Mouse (Mus musculus) CH12.LX (cell line): Measurements from ENCODE around the gene Brd3. TPM values are rescaled to one million over a fixed set of nuclear protein-coding genes. Genes with fewer than 3 reads are reported as not detected.

Experiments
- DNase-seq: peaks from one replicate; pipeline ENCODE4 v3.0.0-alpha.2; 2013; ENCODE audit errors: extremely low read depth
- H3K27ac ChIP-seq: 2 replicates; pipeline ENCODE4 v1.5.1; 2012; ENCODE audit warnings: low read depth, mild to moderate bottlenecking, control low read depth, moderate library complexity; ENCODE audit not compliant: insufficient read depth
- H3K27me3 ChIP-seq: replicated peaks from 2 replicates; pipeline ENCODE3; 2012; ENCODE audit warnings: inconsistent platforms
- H3K36me3 ChIP-seq, 2 experiments: replicated peaks in 1 of 2; 2 replicates each; pipeline versions ENCODE3 to v1.6.1; 2012; ENCODE audit warnings: inconsistent platforms in 1 of 2, low read length in 1 of 2, mild to moderate bottlenecking in 1 of 2, mixed read lengths in 1 of 2, moderate library complexity in 1 of 2; ENCODE audit not compliant: control insufficient read depth in 1 of 2, insufficient read depth in 1 of 2
- H3K4me1 ChIP-seq, 2 experiments: 2 replicates each; pipeline ENCODE4 v1.6.1; 2012; ENCODE audit warnings: inconsistent platforms in 1 of 2, moderate library complexity in 1 of 2; ENCODE audit not compliant: insufficient read depth in 2 of 2, control insufficient read depth in 1 of 2
- H3K4me2 ChIP-seq: 2 replicates; pipeline ENCODE4 v1.6.1; 2012; ENCODE audit warnings: low read depth, mild to moderate bottlenecking, control low read depth; ENCODE audit not compliant: poor library complexity, insufficient read depth, severe bottlenecking
- H3K4me3 ChIP-seq, 3 experiments: fragments of 150-350 bp in 1 of 3; sonication (generic) in 1 of 3; replicated peaks in 1 of 3; 2 replicates each; pipeline versions ENCODE3 to v1.5.1; 2011 to 2012; ENCODE audit warnings: low read depth in 2 of 3, low read length in 2 of 3, mild to moderate bottlenecking in 2 of 3, moderate library complexity in 2 of 3, control low read depth in 1 of 3, improper control_type of control experiment in 1 of 3, inconsistent platforms in 1 of 3, mixed read lengths in 1 of 3; ENCODE audit not compliant: poor library complexity in 1 of 3
- H3K79me2 ChIP-seq: replicated peaks from 2 replicates; pipeline ENCODE4 v1.6.1; 2012; ENCODE audit warnings: mild to moderate bottlenecking, moderate library complexity; ENCODE audit not compliant: control insufficient read depth, poor library complexity, insufficient read depth, severe bottlenecking; ENCODE audit errors: extremely low read depth
- H3K9ac ChIP-seq: 2 replicates; pipeline ENCODE4 v1.6.1; 2012; ENCODE audit warnings: low read depth, mild to moderate bottlenecking, control low read depth, moderate library complexity; ENCODE audit not compliant: insufficient read depth
- H3K9me3 ChIP-seq: replicated peaks from 2 replicates; pipeline ENCODE3; 2012; ENCODE audit warnings: low read length, inconsistent platforms, mixed read lengths
- BHLHE40 ChIP-seq: IDR thresholded peaks from 2 replicates; pipeline ENCODE4 v1.6.1; 2011; ENCODE audit warnings: mild to moderate bottlenecking, low read depth, low read length, improper control_type of control experiment
- CHD1 ChIP-seq: IDR thresholded peaks from 2 replicates; pipeline ENCODE4 v1.6.1; 2012; ENCODE audit warnings: low read depth, low read length, improper control_type of control experiment, inconsistent platforms
- CHD2 ChIP-seq: IDR thresholded peaks from 2 replicates; pipeline ENCODE4 v1.6.1; 2011; ENCODE audit warnings: low read length, improper control_type of control experiment
- E2F4 ChIP-seq: IDR thresholded peaks from 2 replicates; pipeline ENCODE4 v1.6.1; 2011; ENCODE audit warnings: low read depth, low read length, improper control_type of control experiment; ENCODE audit not compliant: insufficient replicate concordance
- EP300 ChIP-seq: IDR thresholded peaks from 2 replicates; pipeline ENCODE4 v1.6.1; 2011; ENCODE audit warnings: low read length, improper control_type of control experiment
- HCFC1 ChIP-seq: IDR thresholded peaks from 2 replicates; pipeline ENCODE4 v1.6.1; 2012; ENCODE audit warnings: low read depth, mild to moderate bottlenecking, inconsistent platforms, low read length, improper control_type of control experiment
- JUN ChIP-seq: IDR thresholded peaks from 2 replicates; pipeline ENCODE4 v1.6.1; 2011; ENCODE audit warnings: low read depth, mild to moderate bottlenecking, low read length, improper control_type of control experiment, moderate library complexity; ENCODE audit not compliant: insufficient read depth
- KAT2A ChIP-seq: IDR thresholded peaks from 2 replicates; pipeline ENCODE4 v1.6.1; 2012; ENCODE audit warnings: low read length, improper control_type of control experiment, inconsistent platforms; ENCODE audit not compliant: insufficient replicate concordance
- MAFK ChIP-seq: IDR thresholded peaks from 2 replicates; pipeline ENCODE4 v1.6.1; 2011; ENCODE audit warnings: low read length, improper control_type of control experiment; ENCODE audit not compliant: insufficient replicate concordance
- MAX ChIP-seq: IDR thresholded peaks from 2 replicates; pipeline ENCODE4 v1.6.1; 2011; ENCODE audit warnings: low read length, improper control_type of control experiment
- MAZ ChIP-seq: IDR thresholded peaks from 2 replicates; pipeline ENCODE4 v1.6.1; 2012; ENCODE audit warnings: low read depth, mild to moderate bottlenecking, inconsistent platforms, low read length, improper control_type of control experiment, moderate library complexity
- MXI1 ChIP-seq: IDR thresholded peaks from 2 replicates; pipeline ENCODE4 v1.6.1; 2011; ENCODE audit warnings: mild to moderate bottlenecking, low read depth, low read length, improper control_type of control experiment
- NELFE ChIP-seq: IDR thresholded peaks from 2 replicates; pipeline ENCODE4 v1.6.1; 2011; ENCODE audit warnings: low read depth, low read length, improper control_type of control experiment
- POLR2AphosphoS2 ChIP-seq: IDR thresholded peaks from 2 replicates; pipeline ENCODE4 v1.6.1; 2011; ENCODE audit warnings: low read depth, low read length, improper control_type of control experiment
- RAD21 ChIP-seq: IDR thresholded peaks from 2 replicates; pipeline ENCODE4 v1.6.1; 2011; ENCODE audit warnings: low read depth, mild to moderate bottlenecking, low read length, improper control_type of control experiment, moderate library complexity
- RCOR1 ChIP-seq: conservative IDR thresholded peaks from 2 replicates; pipeline ENCODE4 v1.6.1; 2012; ENCODE audit warnings: low read depth, mild to moderate bottlenecking, inconsistent platforms, low read length, improper control_type of control experiment
- SMC3 ChIP-seq: IDR thresholded peaks from 2 replicates; pipeline ENCODE4 v1.6.1; 2011; ENCODE audit warnings: low read depth, low read length, improper control_type of control experiment
- TBP ChIP-seq: conservative IDR thresholded peaks from 2 replicates; pipeline ENCODE4 v1.6.1; 2011; ENCODE audit warnings: low read depth, low read length, improper control_type of control experiment
- TCF12 ChIP-seq: IDR thresholded peaks from 2 replicates; pipeline ENCODE4 v1.6.1; 2014; ENCODE audit warnings: low read depth, mild to moderate bottlenecking, inconsistent platforms, low read length, improper control_type of control experiment
- UBTF ChIP-seq: IDR thresholded peaks from 2 replicates; pipeline ENCODE4 v1.6.1; 2012; ENCODE audit warnings: low read depth, mild to moderate bottlenecking, inconsistent platforms, low read length, improper control_type of control experiment, moderate library complexity
- ZKSCAN1 ChIP-seq: IDR thresholded peaks from 2 replicates; pipeline ENCODE4 v1.6.1; 2012; ENCODE audit warnings: low read depth, inconsistent platforms, low read length, improper control_type of control experiment, borderline replicate concordance
- ZMIZ1 ChIP-seq: IDR thresholded peaks from 2 replicates; pipeline ENCODE4 v1.6.1; 2012; ENCODE audit warnings: low read depth, mild to moderate bottlenecking, inconsistent platforms, low read length, improper control_type of control experiment
- ZNF384 ChIP-seq: IDR thresholded peaks from 2 replicates; pipeline ENCODE4 v1.6.1; 2012; ENCODE audit warnings: low read depth, low read length, improper control_type of control experiment, inconsistent platforms
- dilution Hi-C: fragments of 300-500 bp; cut with MboI; formaldehyde crosslinking; loops from 2 replicates; pipeline ENCODE4 v1.14.3; 2020; ENCODE audit warnings: low sequenced_read_pairs; ENCODE audit not compliant: extremely low pct_unique_long_range_greater_than_20kb, extremely low pct_ligation_motif_present
- in situ Hi-C: fragments of 300-500 bp; cut with MboI; formaldehyde crosslinking; loops from 3 replicates; pipeline ENCODE4 v1.14.3; 2019; ENCODE audit warnings: low sequenced_read_pairs, low pct_ligation_motif_present, low pct_unique_long_range_greater_than_20kb, mixed read lengths
- polyA plus RNA-seq: library from polyadenylated mRNA; unstranded; fragments of >175 nt; gene quantifications from 2 replicates; pipeline ENCODE4 v1.2.1, GENCODE M21; 2012; ENCODE audit warnings: low read depth; ENCODE audit not compliant: insufficient read length
- total RNA-seq, 2 experiments: library from RNA; depleted of rRNA; stranded (reverse); fragments of 300-350 nt in 1 of 2; fragments of >200 nt in 1 of 2; gene quantifications; 2 replicates each; pipeline ENCODE4 v1.2.3; 2012 to 2014

Brd3 gene
- total and polyA plus RNA-seq, 3 experiments, result 2.5 to 17.1 (median 6.6) TPM

DNA sequence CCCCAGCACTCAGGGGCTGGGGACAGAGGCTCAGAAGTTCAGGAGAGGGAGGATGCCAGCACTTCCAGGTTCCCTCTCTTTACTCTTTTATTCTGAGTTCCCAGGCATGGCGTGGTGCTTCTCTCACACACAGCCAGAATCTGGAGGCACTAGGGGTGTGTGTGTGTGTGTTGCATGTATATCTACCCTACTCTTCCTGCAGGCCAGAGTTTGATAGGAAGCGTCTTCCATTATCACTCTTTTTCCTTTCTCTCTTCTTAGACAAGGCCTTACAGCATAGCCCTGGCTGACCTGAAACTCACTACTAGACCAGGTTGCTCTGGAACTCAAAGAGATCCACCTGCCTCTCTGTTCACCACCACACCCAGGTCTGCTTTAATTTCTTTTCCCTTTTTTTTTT is 16.5 kb downstream of the Brd3 start:
- in situ Hi-C loops, result no loop called here
- dilution Hi-C loops, result no loop called here
- Histone ChIP-seq H3K27ac (no peak overlapping the region), H3K36me3 (no peaks in the 10 kb centered on the region), H3K79me2 (no peaks in the 10 kb centered on the region), H3K4me2 (no peak overlapping the region), H3K27me3 (no peaks in the 10 kb centered on the region), H3K9ac (no peak overlapping the region), H3K9me3 (peaks cover 7% of the 10 kb centered on the region), H3K4me3 (no peak overlapping the region), H3K4me1 (peaks cover 0 to 5% of the 10 kb centered on the region in 2 experiments; a peak in 2 of 4 replicates)
- no peak for TF ChIP-seq TCF12
- TF ChIP-seq SMC3, result no peak
- no peak for TF ChIP-seq RAD21
- no peak for TF ChIP-seq UBTF
- no peak for TF ChIP-seq MAFK
- TF ChIP-seq CHD1, result no peak
- TF ChIP-seq MAX, result no peak
- no peak for TF ChIP-seq RCOR1
- TF ChIP-seq ZNF384, result no peak
- TF ChIP-seq CHD2, result no peak
- no peak for DNase-seq

DNA sequence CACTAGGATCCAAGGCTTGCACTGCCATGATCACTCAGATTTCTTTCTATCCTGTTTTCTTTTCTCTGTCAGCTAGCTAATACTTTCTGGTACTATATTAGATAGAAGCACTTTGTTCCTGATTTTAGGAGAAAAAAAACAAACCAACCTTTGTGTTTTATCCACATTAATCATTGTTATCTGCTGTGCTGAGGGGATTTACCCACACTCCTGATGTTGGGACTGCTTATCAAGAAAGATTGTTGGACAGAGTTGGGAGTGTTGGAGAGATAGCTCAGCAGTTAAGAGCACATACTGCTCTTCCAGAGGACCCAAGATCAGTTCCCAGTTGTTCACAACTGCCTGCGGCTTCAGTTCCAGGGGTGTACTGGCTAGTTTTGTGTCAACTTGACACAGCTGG is 19.1 kb downstream of the Brd3 start:
- dilution Hi-C loops, result no loop called here
- TF ChIP-seq MXI1 (no peak), POLR2AphosphoS2 (no peak), E2F4 (no peak), BHLHE40 (no peak), EP300 (no peak), MAZ (no peak), JUN (no peak), CHD2 (no peak), NELFE (no peak), TBP (no peak), ZMIZ1 (no peak), ZKSCAN1 (no peak), ZNF384 (no peak), TCF12 (no peak), KAT2A (no peak), HCFC1 (no peak)
- no peaks in the 10 kb centered on the region for H3K79me2 ChIP-seq
- H3K27me3 ChIP-seq, result no peaks in the 10 kb centered on the region
- in situ Hi-C loops, result no loop called here
- H3K4me3 ChIP-seq, result no peak overlapping the region
- H3K27ac ChIP-seq, result no peak overlapping the region
- no peak for DNase-seq
- no peak overlapping the region for H3K4me2 ChIP-seq
- H3K36me3 ChIP-seq, result no peaks in the 10 kb centered on the region
- H3K4me1 ChIP-seq, result peaks cover 0 to 5% of the 10 kb centered on the region in 2 experiments; a peak in 2 of 4 replicates
- no peak overlapping the region for H3K9ac ChIP-seq
- peaks cover 2% of the 10 kb centered on the region for H3K9me3 ChIP-seq
